Mouse (Mus musculus): Measurements from ENCODE around the gene Diras2. TPM values are rescaled to one million over a fixed set of nuclear protein-coding genes. Genes with fewer than 3 reads are reported as not detected.
A peak's percentile ranks its signal among the peaks of the same experiment; 100 is the strongest.

Gene Diras2
- total RNA-seq, 2 experiments from 2014 or later = 0.07 to 0.14 TPM

DNA sequence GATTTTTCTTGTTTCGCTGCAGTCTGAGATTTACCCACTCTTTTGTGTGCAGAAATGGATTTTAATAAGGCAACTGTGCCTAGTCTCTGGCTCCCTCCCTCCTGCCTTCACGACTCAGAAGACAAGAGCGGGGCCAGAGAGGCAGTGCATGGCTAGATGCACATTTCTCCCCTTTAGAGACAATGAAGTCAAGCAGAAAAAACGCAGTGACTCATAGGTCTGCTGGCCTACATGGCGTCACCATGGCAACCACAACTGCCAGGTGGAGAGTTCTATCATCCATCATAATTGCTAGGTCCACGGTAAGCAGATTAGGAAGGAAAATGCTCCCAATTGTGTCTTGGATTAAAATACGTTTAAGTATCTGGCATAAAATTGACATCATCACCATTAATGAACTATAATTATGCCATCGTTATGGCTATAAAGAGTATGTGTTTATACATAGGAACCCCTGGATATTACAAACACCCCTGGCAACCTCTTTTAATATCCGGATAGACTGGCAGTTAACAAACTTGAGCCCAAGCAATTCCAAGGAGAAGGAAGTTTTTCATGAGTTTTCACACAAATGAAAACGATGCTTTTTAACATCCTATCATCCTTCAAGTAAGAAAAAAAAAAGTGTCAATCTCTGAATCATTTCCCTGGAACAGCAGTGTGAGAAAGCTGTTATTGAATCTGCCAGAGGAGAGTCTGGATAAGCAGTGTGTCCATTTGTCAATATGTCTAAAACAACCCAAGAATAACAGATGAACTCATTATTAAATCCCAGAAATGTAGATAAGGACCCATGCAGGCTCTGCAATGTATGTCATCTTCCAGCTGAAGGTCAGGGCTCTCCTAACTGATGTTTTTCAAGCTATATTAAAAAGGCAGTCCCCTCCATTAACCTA is 61.0 kb downstream of the Diras2 start:
- DNase-seq (ENCODE audit: low spot score) = no peak

DNA sequence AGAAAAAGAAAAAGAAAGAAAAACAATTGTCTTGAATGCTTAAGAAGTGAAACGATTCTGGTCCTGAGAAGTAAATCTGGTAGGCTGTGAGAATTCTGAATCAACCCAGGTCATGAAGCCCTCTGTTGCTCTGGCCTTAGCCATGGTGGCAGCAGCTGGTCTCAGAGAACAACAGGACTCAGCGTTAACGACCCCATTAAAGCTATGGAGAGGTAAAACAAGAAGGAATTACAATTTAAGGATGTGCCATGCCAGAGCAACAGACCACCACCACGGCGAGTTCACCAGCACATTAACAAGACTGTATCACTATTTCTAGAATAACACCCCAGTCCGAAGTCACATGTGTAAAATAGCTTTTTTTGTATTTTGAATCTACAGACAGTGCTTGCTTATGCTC is 65.9 kb downstream of the Diras2 start:
- DNase-seq (ENCODE audit: low spot score) = no peak

DNA sequence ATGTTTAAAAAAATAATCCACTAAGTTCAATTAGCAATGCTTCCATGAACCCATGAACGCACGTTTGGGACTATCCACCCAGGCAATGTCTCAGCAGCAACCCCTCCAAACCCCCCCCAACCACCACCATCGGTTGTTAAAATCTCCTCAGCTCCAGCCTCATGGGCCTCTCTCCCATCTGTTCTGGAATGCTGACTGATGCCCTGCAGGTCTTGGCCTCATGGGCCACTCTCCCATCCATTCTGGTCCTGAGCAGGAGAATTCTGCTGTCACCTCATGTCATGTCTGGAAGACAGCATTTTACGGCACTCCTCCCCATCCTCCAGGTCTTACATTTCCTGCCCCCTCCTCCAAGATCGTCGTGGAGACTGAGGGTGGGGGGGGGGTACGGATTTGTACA is 71.1 kb downstream of the Diras2 start:
- no peak for DNase-seq (ENCODE audit: low spot score)

GRCm38 (mm10) chr13:52457889-52458324 is 73.2 kb downstream of the Diras2 start:
- DNase-seq (ENCODE audit: low spot score) = no peak

GRCm38 (mm10) chr13:52457177-52457888 is 73.7 kb downstream of the Diras2 start:
- no peak for DNase-seq (ENCODE audit: low spot score)

- DNase-seq (ENCODE audit: low spot score) = peak; percentile 4
These were observed 75.8 kb downstream of the Diras2 start for GRCm38 (mm10) chr13:52455329-52455728.

DNA sequence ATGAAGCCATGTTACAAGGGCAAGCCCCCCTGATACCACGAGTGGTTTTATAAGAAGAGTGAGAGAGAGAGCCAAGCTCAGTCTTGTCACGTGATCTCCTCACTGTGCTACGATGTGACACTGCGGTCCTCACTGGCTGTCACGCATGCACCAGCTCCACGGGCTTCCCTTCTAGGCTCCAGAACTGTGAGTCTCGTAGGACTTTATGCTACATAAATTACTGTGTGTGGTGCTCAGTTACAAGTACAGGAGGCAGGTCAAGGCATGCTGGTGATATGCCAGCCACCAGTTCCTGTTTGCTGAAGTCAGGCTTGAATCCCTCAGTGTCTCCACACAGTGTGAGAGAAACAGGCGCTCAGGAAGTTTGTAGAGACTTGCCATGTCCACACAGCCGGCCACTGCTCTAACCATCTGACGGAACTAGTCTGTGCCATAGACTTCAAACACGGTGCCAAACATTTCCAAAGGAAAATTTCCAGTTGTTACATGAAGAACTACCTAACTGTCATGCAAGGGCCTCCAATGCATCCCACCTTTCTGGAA is 76.3 kb downstream of the Diras2 start:
- no peak for DNase-seq (ENCODE audit: low spot score)

Other genes starting within 250 kb of the Diras2 start
- 1 to 10 TPM; 1.5 to 2.6 TPM for gene Syk, start 51.9 kb upstream of the Diras2 start, total RNA-seq (2021)